Mouse (Mus musculus) layer of hippocampus, postnatal 10 days (tissue): ENCODE data around the gene Tmem156. TPM values are rescaled to one million over a fixed set of nuclear protein-coding genes. Genes with fewer than 3 reads are reported as not detected.

Experiments
- DNase-seq, 2 experiments: peaks; one replicate each; pipeline ENCODE4 v3.0.0; 2021; ENCODE audit warnings: low spot score in 2 of 2
- total RNA-seq, 2 experiments: library from RNA; stranded (reverse); gene quantifications; 2 replicates each; pipeline ENCODE4 v1.2.3; 2021

The Tmem156 gene
- total RNA-seq, 2 experiments from 2014 or later, result 0.38 to 0.55 TPM

DNA sequence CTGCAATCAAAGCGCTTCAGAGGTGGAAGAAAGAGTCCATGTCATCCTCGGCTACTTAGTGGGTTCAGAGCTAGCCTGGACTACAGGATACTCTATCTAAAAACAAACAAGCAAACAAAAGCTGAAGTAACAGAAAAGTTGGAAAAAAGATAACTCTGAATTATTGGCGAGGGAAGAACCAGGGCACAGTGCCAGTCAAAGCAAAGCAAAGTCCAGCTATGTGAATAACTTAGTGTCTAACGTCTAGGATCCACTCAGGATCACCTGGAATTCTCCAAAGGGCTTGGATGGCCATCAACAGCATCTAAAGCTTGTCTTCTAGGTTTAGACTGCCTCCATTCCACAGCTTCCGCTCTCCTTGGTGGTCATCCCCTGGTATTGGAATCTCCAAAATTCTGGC lies 5.5 kb upstream of the Tmem156 start:
- no peak for DNase-seq

DNA sequence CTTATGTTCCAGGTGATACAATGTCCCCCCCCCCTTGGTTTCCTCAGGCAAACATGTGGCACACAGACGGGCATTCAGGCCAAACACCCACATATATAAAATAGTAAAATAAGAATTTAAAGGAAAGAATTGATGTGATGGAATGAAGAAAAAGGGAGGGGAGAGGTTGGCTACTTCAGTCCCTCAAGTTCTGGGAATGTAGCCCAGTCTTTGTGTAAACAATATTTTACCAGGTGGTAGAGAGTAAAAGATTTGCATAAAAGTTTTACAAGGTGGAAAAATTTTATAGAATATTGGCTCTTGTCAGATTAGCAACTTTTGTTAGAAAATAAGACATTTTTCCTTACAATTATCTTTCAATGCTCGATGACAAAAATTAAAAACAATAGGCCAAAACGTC lies 4.9 kb upstream of the Tmem156 start:
- no peak for DNase-seq

DNA sequence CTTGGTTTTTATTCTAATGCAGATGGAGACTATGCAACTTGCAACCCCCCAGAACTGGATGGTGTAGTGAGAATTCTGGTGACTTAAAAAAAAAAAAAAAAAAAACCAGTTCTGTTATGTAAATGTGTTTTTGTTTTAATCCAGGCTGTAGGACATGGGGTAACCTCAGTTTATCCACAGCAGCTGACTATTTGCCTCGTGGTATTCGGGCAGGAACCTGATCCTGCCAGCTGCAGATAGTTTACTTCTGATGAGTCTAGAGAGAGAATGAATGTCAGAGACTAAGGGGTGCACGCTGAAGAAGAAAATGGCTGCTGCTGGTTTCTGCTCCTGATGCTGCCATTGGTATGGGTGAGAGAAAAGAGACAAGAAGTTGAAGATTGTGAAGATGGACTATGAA lies 4.2 kb upstream of the Tmem156 start:
- DNase-seq, result no peak

DNA sequence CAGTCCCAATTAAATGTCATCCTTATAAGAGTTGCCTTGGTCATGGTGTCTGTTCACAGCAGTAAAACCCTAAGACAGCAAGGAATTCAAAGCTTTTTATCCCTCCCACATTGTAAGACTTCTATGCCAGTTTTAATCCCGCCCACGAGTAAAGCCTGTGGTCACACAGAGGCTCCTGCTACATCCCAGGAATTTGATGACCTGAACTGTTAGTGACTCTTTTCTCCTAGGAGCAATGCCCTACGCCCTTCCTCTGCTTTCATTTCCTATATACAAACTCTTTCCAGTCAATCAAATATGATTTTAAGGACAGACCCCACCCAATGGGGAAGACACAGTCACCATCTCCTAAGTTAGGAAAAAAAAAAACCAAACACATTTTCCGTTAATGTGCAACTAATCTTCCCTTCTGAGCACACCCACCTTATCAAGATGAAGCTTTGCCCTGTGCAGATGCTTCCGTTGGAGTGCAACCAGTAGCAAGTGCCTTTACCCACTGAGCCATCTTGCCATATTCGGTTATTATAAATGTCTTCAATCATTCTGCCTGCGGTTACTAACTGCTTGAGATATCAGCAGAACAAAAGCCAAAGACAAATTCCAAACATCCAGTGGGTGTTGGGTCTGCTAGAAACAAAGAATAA lies 3.1 kb upstream of the Tmem156 start:
- no peak for DNase-seq

DNA sequence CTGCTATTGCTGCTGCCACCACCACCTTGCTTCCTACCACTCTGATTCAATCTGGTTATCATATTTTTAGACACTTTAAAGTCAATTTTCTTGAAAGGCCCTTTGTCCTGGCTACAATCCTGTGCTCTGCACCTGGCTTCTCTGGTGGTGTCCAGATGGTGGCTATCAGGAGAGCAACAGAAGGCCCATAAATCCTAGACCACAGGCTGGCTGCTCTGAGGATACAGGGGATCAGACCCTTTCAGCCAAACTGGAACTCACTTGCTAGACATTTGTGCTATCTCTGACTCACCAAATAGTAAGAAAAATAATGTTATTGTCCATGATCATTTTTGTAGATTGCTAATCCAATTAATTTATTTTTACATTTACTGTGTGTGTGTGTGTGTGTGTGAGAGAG lies 1.8 kb upstream of the Tmem156 start:
- DNase-seq, result no peak

DNA sequence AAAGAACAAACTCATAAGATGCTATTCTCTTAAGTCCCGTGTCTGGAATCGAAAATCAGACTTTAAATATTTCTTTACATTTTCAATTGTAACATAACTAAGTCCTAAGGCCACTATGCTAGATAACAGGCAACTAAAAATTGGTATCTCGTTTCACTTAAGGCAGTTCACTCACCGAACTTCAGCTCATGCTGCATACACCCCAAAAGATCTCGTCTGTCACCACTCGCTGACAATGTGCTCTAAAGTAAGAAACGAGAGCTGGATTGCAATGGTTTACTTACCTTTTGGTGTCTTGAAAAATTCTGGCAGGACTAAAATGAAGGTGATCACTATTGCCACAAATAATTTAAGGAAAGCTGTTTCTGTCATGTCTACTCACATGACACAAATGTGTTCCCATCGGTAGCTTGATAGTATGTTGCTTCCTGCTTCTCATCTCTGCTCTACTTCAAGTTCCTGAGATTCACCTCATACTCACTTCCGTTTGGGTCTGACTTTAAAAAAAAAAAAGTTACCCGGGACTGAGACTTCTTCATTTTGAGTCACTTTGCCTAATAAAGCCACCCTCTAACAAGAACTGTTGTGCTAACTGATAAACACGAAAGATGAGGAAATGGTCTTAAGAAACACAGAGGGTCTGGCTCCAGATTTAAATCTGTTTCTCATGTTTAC lies 611 bp downstream of the Tmem156 start:
- DNase-seq, result no peak

DNA sequence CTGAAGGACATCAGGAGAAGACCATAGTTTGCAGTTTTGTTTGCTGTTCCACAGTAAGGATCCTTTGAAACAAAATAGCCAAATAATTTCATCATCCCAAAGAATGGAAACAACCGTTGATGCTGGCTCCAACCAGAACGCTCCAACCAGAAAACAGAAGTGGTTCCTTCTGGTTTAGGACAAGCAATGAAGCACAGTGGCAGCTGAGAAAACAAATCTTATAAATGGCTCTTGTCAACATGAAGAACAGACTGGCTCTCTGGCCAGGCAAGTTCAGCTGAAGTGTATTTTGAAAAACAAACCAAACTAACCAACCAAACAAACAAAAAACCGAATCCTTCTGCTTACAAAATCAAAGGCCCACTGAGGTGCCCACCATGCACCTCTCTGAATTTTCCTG lies 2.2 kb downstream of the Tmem156 start:
- no peak for DNase-seq

DNA sequence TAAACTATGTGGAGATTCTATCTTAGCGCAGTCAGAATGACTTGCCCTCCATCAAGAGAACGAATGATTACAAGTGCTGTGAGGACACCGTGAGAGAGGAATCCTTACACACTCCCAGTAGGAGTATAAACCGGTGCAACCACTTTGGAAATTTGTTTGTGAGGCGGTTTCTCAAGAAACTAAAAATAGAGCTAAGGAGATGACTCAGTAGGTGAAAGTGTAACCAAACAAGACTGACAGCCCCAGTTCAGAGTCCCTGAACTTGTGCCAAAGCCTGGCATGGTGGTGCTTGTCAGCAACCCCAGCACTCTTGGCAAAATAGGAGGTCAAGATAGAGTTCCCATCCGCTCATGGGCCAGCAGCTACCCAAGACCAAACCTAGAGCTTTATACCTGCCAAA lies 5.4 kb downstream of the Tmem156 start:
- no peak for DNase-seq

DNA sequence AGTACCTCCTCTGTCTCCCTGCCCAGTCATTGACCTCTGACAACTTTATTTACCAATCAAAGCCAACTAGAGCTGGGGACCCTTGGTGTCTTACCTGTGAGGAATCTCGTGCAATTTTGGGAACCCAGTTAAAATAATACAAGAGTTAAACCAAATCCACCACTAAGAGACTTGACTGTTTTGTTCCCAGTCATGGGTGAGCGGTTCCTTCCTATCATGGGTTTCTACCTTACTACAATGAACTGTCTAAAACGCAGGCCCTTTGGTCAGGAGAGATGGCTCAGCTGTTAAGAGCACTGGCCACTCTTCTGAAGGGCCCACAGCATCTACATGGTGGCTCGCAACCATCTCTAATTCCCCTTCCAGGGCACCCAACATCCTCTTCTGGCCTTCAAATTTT lies 10.1 kb downstream of the Tmem156 start:
- no peak for DNase-seq

DNA sequence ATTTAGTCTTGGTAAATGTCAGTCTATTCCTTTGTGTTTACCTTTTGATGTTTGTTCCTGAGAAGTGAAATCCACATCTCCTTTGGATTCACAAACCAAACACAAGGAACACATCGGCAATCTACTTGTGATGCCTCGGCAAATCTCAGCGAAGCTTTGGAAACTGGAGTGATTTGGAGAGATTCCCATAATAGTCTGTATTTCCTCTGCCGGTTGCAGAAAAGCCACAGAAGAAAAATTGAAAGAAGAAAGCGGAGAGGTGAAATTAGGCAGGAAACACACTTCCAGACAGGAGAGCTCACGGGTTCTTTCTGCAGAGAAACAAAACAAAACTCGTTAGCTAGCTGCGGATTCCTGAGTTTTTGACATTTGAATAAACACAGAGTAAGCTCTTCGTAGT lies 12.1 kb downstream of the Tmem156 start:
- peak in 1 of 2 experiments; percentile 46 for DNase-seq

DNA sequence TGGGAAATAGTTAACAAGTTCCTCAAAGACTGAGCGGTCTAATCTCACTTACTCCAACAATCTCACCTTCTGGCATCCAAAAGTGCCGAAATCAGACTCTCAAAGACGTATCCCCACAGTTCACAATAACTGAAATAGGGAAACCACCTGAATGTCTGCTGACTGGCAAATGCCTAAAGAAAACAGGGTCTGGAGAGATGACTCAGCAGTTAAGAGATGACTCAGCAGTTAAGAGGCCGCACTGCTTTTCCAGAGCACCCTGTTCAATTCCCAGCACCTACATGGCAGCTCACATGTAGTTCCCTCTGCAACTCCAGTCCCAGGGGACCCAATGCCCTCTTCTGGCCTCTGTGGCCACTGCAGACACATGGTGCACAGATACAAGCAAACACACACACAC lies 13.9 kb downstream of the Tmem156 start:
- DNase-seq, result no peak

DNA sequence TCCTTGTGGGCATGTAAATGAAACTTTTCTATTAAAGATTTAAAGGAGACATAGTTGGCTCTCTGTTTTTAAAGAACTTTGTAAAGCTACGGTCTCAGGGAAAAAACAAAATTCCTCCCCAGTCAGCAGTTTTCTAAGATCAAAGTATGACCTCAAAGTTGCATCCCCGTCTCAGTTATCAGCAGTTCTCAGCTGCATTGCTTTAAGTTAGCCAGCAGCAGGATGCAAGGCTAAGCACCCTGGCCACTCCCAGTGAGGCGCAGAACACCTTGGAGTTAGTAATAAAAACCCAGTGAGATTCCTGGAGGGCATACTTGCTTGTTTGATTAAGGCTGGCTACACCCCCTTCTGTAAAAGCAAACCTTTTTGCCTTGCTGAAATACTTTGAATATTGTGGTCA lies 15.2 kb downstream of the Tmem156 start:
- DNase-seq, result no peak

DNA sequence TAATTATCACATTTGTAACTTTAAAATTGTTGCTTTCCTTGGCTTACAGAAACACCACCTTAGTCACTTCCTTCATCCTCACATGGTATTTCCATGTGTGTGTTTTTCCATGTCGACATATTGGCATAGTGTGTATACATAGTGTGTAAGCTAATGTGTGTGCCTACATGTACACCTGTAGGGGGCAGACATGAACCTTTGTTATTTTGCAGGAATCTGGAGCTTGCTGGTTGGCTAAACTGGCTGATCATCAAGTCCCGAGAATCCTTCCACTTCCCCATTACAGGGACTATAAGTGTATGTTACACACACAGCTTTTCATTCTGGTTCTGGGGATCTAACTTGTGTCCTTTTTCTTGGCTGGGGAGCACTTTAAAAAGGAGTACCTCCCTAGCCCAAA lies 15.8 kb downstream of the Tmem156 start:
- no peak for DNase-seq

DNA sequence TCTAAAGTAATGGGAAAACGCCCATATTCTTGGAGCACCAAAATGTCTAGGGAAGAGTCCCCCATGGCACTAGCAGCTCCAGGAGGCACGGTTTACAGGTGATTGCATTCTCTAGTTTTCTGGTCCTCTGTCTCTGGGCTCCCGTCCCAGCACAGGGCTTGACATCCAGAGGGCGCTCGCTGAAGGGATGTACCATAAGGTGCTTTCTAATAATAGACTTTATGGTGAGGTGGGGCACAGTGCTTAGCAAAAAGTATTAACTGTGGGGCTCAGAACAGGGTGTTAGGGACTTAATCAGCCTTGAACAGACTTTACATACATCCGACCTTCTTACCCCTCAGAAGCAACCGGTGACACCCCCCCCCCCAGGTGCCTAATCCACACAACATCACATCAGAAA lies 17.2 kb downstream of the Tmem156 start:
- no peak for DNase-seq

DNA sequence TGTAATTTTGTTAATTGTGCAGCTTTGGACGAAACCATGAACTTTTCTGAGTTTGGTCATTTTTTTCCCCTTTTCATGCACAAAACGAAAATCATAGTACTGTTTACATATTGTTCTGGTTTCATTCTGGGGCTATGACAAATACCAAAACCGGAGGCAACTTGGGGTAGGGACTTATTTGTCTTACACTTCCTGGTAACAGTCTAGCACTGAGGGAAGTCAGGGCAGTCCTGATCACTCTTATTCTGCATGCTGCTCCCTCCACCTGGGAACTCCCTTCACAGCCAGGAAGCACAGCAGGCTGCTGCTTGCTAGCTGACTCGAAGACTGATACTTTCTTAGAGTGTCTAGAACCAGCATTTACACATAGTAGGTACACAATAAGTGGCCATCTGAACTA lies 18.7 kb downstream of the Tmem156 start:
- DNase-seq, result no peak

DNA sequence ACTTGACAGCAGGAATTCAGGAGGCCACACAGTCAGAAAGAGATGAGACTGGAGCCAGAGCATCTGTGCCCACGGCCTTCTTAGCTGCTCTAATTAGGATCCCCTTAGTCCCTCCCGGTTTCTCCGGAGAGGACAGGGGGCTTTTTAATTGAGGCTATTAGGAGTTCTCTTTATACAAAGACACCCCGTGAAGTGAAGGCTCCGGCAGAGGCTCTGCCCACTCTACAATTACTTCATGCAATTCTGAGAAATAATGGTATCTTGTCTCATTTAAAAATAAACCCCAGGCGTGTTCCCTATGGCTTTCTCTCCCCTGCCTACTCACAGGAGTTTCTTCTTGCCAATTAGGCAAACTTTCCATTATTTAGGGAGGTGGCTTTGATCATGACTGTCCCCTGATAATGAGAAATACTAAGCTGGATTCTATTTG lies 20.2 kb downstream of the Tmem156 start:
- DNase-seq, result no peak

DNA sequence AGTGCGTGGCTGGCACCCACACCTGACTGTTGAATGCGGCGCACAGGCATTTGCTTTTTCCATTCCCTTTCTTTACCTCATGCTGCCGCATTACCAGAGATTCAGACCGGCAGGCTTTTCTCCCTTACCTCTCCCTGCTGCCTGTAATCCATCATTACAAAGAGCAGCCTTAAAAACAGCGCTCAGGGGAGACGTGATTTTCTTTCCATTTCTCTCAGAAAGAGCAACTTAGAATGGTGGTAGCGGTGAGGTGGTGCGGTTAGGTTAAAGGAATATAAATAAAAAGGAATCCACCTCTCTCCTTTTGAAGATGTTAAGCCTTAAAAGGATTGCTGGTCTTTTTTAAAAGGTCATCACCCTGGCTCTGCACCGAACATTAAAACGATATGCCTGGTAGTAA lies 22.1 kb downstream of the Tmem156 start:
- no peak for DNase-seq

DNA sequence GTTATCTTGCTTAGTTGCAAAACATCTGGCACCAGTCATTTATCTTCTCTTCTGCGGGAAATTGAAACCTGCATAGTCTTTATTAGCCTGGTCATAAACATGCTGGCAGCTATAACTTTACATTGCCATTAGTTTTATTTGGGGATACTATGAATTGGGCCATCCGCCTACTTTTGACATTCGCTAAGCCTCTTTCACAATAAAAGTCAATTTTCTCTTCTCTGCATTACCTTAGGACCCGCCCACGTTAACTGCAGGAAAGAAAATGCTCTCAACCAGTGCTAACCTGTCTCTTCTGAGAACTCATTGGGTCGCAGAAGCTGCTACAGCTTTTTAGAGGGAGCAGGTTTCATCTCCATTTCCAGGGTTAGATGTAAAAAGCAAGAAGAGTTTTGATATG lies 23.8 kb downstream of the Tmem156 start:
- no peak for DNase-seq

DNA sequence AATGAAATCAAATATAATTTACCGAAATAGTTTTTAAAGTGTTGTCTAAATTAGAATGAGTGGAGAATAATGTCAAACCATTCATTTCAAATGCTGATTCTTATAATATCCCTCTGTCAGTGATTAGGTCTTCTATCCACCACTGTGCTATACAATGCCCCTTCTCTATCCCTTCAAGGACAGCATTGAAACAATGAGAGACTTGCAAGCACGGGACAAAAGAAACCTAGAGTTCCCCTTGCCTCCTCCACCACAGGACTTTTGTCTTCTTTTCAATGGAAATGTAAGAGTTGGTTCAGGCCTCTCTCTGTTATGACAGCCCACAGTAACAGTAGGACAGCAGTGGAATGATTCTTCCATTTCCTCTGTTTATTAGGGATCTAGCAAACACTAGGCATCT lies 28.7 kb downstream of the Tmem156 start:
- no peak for DNase-seq

DNA sequence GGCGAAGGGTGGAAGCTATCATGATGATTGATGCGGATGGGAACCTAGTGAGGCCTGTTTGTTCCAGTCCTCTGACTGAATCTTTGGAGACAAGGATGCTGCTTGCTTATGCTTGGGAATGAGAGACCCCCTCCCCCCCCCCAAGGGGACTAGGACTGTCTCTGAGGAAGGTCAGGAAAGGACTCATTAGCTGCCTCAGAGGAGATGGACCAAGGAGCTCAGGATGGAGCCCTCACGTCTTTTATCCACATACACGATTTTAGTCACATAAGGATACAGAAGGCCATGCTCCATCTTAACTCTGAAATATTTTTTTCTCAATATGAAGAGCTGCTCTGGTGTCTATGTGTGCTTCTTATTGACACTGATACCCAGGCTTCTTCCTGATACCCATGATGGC lies 29.7 kb downstream of the Tmem156 start:
- no peak for DNase-seq

DNA sequence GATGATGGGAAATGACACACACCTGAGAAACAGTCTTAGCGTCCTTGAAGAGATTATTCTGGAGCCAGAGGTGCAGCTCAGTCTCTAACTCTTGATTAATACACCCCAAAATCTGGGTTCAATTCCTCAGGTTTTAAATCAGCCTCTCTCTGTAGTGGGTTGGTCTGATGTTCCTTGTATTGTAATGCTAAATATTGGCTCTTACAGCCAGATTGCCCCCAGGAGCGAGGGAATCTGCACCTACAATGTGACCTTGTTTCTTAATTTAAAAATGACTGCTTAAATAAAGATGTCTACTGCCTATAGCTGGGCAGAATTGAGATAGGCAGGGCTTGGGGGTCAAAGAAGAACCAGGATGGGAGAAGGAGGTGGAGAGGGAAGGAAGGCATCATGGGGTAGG lies 32.1 kb downstream of the Tmem156 start:
- DNase-seq, result no peak

DNA sequence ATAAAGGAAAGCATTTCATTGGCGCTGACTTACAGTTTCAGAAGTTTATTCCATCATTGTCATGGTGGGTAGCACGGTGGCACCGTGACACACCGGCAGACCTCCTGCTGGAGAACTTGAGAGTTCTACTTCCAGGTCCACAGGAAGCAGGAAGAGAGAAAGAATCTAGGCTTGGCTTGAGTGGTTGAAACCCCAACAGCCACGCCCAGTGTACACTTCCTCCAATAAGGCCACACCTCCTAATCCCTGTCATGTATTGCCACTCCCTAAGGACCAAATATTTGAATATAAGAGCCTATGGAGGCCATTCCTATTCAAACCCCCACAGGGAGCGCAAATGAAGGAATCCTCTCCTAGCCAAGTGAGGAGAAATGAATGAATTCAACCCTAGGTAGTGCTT lies 34.3 kb downstream of the Tmem156 start:
- DNase-seq, result no peak

DNA sequence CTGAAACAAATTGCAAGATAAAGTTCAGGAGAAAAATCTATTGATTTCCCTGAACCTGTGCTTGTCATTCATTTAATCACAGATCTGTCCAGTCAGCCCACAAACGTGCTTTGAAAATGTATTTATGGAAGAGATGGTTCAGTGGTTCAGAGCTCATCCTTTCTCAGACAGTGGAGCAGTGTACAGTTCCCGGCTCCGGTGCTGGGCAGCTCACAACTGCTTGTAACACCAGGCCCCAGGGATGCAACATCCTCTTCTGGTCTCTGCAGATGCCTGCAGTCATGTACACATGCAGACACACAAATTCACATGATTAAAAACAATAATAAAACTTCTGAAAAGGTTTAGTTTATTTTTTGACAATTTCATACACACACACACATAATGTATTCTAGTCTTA lies 40.4 kb downstream of the Tmem156 start:
- no peak for DNase-seq
